Mouse (Mus musculus) left cerebral cortex, adult 8-10 months (tissue): ENCODE data around the gene Nfib. TPM values are rescaled to one million over a fixed set of nuclear protein-coding genes. Genes with fewer than 3 reads are reported as not detected.
A peak's percentile ranks its signal among the peaks of the same experiment; 100 is the strongest.

ENCODE experiments used
- DNase-seq, 2 experiments: peaks; one replicate each; pipeline ENCODE4 v3.0.0; 2022; ENCODE audit warnings: low spot score in 2 of 2
- total RNA-seq, 4 experiments: library from RNA; stranded (reverse); gene quantifications; 2 replicates each; pipeline ENCODE4 v1.2.4; 2022

Nfib gene
- total RNA-seq, 4 experiments from 2014 or later = 70.7 to 94.9 (median 78.3) TPM

GRCm38 (mm10) chr4:82635118-82635517, 70.4 kb downstream of the Nfib start:
- DNase-seq = no peak

DNA sequence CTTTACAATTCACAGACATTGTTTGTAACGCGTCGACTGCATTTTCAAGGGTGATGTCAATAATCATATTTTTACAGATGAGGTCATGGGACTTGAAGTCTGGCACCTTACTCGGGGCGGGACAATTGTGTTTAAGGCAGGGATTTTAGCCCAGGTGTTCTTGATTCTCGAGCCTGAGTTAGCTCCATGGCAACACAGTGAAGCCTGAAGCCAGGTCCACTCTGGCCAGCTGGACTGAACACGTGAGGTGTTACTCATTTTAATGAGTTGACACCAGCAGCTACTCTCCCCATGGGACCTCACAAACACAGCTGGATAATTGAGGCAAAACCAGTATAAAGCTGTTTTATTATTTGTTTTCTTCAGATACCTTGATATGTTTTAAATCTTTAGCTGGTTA, 71.2 kb downstream of the Nfib start:
- DNase-seq = no peak

DNA sequence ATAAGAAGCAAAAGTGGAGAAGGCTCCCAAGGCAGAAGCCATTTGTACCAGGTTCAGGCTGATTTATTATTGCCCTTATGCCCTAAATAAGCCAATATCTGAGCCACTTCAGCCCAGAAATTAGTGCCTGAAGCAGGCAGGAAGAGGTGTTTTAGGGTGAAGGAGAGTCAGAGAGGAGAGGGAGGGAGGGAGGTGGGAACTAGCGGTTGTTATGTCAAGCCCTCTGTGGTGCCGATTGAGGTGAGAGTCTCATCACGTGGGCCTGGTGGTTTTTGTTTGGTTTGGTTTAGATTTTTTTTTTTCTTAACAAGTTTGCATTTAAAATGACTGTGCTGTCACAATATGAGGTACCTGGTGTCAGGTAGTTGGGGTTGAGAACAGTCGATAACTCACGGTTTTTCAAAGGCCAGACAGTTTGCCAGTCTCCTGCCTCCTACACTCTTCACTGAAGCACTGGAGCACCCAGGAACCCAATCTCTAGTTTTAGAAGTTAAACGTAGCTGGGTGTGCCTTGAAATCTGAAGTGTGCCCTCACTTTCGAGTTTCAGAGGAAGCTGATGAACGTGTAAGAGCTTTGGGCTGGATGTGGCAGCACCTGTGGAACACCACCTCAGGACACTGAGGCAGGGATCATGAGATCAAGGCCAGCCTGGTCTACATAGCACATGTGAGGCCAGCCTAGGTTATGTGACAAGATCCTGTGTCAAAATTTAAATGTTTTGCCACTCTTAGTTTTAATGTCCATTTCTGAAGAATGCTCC, 81.1 kb downstream of the Nfib start:
- no peak for DNase-seq

GRCm38 (mm10) chr4:82623835-82624234, 81.7 kb downstream of the Nfib start:
- DNase-seq = no peak

DNA sequence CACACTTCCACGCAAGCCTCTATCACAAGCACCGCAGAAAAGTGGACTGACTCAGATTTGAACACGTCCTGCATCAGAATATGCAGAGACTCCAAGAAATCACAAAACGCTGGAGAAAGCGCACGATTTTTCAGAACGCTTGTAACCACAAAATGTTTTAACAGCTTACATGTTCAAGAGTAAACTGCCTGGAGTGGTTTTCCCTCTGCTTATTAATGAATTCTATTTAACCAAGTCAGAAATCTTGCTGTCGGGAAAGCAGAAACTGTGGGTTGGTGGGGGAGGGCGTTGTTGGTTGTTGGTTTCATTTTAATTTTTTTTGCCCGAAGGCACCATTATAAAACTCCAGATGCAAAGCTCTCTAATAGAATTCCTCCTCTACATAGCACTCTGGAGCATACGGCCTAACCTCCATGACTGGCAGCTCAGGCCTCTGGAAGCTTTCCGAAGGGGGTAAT, 82.4 kb downstream of the Nfib start:
- no peak for DNase-seq

DNA sequence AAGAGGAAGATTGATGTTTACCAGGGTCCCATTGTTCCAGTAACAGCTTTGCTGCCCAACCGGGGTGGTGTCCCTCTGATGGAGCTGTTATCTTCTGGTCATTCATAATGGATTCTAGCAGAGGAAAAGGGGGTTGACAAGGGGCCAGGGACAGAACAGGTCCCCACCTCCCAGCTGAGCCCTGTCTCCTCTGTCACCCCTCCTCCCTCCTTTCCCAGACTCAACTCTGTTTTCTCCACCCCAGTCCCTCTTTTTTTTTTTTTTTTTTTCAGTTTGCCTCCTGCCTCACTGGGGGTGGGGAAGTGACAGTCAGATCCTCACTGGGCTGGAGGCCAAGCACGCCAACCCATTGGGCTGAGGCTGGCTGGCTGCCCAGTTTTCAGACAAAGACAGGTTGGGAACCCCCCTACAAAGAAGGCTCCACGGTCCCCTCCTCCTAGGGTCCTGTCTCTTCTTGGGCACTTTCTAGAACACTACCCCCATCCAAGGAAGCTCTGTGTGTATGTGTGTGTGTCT, 83.2 kb downstream of the Nfib start:
- peak in 1 of 2 experiments; percentile 57 for DNase-seq

GRCm38 (mm10) chr4:82619539-82619941, 86.0 kb downstream of the Nfib start:
- DNase-seq = peak; percentile 54 to 66

- DNase-seq = no peak
Measured at GRCm38 (mm10) chr4:82619003-82619402, 86.5 kb downstream of the Nfib start.

GRCm38 (mm10) chr4:82617257-82617656, 88.3 kb downstream of the Nfib start:
- no peak for DNase-seq

DNA sequence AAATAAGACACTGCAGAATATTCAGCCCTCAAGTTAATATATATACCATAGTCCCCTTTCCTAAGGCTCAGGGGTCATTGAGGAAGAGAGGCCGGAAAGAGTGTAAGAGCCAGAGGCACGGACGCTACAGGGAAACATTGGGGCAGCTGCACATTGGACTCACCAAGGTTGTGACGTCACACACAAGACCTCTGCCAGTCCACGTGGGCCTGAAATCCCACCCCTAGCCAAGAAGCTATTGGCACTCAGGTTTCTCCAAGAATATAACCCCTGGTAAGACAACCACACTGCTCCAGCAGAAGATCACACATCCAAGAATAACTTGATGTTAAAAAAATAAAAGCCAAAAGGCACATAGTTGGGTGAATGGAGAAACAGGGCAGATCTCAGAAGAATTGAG, 89.8 kb downstream of the Nfib start:
- no peak for DNase-seq

GRCm38 (mm10) chr4:82614466-82614805, 91.1 kb downstream of the Nfib start:
- DNase-seq = no peak

DNA sequence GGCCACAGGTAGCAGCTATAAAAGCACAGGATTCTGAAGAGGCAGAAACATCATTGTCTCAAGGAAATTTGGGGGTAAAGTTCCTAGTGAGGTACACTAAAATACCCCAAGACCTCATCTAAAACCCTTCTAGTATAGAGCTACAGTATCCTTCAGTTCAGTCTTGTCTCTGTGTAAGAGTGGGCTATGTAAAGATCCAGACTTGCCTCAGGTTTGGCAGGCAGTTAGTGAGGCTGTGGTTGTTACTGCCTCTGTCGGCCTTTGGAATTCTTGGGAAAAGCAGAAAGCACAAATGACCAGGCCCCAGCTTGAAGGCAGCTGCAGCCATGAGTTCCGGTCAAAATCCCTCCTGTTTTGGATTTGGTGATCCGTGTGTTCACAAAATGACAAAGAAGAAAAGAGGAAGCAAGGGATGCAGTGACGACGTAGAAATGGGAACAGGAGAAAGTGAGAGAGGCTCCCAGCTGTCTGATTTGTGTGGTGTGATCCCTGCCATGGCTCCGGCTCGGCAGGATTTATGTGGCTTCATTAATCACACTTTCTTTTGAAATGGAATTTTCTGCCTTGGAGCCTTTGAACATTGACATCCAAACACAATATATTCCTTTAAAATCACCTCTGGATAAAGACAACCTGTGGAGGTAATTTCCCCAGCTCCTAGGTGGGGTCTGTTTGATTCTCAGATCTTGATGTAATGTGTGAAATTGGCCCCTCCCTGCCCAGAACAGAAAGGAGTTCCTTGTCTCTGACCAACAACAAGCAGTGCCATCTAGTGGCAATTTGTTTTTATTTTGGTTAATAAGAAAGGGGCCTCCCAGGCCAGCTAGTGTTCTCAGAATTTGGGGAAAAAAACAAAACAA, 91.7 kb downstream of the Nfib start:
- DNase-seq = no peak

- DNase-seq = no peak
Measured at GRCm38 (mm10) chr4:82609676-82610075, 95.9 kb downstream of the Nfib start.

- no peak for DNase-seq
Measured at GRCm38 (mm10) chr4:82608768-82609610, 96.6 kb downstream of the Nfib start.

GRCm38 (mm10) chr4:82607266-82607665, 98.3 kb downstream of the Nfib start:
- DNase-seq = no peak

GRCm38 (mm10) chr4:82606351-82606750, 99.2 kb downstream of the Nfib start:
- DNase-seq = no peak

DNA sequence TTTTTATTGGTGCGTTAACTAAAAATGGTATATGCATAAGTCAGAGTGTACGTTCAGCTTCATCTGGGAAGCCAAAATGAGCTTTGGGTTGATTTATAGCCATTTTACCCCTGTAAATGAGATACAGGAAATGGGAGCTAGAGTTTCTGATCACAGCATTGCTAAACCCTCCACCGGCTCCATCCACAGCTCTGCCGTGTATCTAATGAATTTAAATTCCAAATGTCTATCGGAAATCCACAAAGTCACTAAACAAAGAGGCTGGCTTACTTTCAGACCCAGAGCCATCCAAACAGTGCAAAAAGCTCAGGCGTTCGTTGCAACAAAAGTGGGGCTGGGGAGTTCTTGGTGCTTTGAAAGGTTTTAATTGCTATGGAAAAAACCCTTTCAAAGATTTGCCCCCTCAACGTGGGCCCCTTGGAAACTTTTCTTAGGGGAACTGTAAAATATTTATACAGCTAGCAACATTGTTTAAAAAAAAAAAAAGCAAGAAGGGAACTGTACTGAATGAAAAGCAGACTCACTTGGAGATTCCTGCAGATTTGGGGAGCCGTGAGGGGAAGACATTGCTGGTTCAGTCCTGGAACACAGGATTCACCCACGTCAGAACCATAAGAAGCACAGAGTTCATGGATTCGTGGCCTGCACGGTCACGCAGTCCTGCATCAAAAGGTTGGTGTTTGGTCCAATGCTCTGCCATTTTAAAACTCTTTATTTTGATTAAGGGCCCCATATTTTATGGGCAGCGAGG, 100.3 kb downstream of the Nfib start:
- DNase-seq = no peak

DNA sequence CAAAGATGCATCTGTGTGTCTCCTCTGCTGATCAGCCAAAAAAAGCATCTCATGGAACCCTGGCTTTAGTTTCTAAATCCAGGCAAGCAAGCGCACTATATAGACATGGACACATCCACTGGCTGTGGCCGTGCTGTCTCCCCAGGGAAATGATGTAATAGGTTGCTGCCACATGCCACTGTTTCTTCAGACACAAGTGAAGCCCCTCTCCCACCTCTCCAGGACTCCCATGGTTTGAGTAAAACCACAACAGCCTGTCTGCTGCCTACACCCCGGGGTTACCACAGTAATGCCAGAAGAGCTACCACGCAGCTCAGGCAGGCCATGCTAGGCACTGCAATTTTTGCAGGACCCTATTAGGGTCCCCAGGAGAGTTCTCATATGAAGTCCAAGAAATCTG, 101.0 kb downstream of the Nfib start:
- no peak for DNase-seq

DNA sequence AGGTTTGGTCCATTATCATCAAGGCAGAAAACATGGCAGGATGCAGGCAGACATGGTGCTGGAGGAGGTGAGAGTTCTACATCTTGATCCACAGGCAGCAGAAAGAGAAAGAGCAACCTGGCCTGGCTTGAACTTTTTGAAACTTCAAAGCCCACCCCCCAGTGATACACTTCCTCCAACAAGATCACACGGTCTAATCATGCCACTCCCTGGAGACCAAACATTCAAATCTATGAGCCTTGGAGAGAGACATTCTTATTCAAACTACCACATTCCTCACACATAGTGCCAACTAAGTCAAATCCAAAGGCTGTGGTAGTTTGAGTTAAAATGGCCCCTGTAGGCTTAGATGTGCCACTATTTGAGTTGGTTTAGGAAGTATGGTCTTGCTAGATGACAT, 104.9 kb downstream of the Nfib start:
- DNase-seq = no peak

GRCm38 (mm10) chr4:82598436-82598835, 107.1 kb downstream of the Nfib start:
- DNase-seq = no peak
